Mouse (Mus musculus) lung, postnatal 0 days (tissue): ENCODE data around the gene Scaf1.

Source experiments
- CTCF ChIP-seq: IDR thresholded peaks from 2 replicates; pipeline ENCODE4 v1.5.1; 2016; ENCODE audit warnings: antibody characterized with exemption, mild to moderate bottlenecking
- EP300 ChIP-seq: IDR thresholded peaks from 2 replicates; pipeline ENCODE4 v1.6.1; 2016; ENCODE audit warnings: antibody characterized with exemption, mild to moderate bottlenecking, control low read depth

GRCm38 (mm10) chr7:45030857-45031256, 14.7 kb upstream of the Scaf1 start:
- TF ChIP-seq CTCF (no peak), EP300 (no peak)
